Mouse (Mus musculus): ENCODE data around the gene Myh14. TPM values are rescaled to one million over a fixed set of nuclear protein-coding genes. Genes with fewer than 3 reads are reported as not detected.

The Myh14 gene
- polyA plus RNA-seq, 2 experiments: 2.5 to 3.7 TPM

- no peak overlapping the region for H3K4me2 ChIP-seq (replicated peaks; ENCODE audit: low read depth, low read length, severe bottlenecking)
- DNase-seq (ENCODE audit: low spot score): no peak
- no peak for TF ChIP-seq POLR2A (IDR thresholded peaks at IDR 0.05; ENCODE audit: borderline replicate concordance, extremely low read depth, insufficient read depth, insufficient read length)
- ATAC-seq (ENCODE audit: low FRiP score, low read depth): no peak
- no peaks in the 10 kb centered on the region for H3K4me1 ChIP-seq (ENCODE audit: control insufficient read depth, insufficient read depth, low read length)
- H3K4me3 ChIP-seq (replicated peaks; ENCODE audit: low read length): no peak overlapping the region
- H3K27me3 ChIP-seq (ENCODE audit: control insufficient read depth, insufficient read depth, low read length): no peaks in the 10 kb centered on the region
- no peak overlapping the region for H3K27ac ChIP-seq (replicated peaks; ENCODE audit: low read depth, low read length)
- no peak overlapping the region for H3K9ac ChIP-seq (ENCODE audit: low read depth, low read length, severe bottlenecking)
- H3K9me3 ChIP-seq (ENCODE audit: control insufficient read depth, low read length): no peaks in the 10 kb centered on the region
- WGBS: 36% methylated on average over 8 of the region's 8 CpGs
- H3K36me3 ChIP-seq (ENCODE audit: control insufficient read depth, insufficient read depth, low read length): no peaks in the 10 kb centered on the region
These were observed 107.4 kb downstream of the Myh14 start for GRCm38 (mm10) chr7:44563284-44563683.

GRCm38 (mm10) chr7:44560435-44561400, 109.9 kb downstream of the Myh14 start:
- WGBS: 53% methylated on average over 18 of the region's 18 CpGs
- TF ChIP-seq POLR2A (IDR thresholded peaks at IDR 0.05; ENCODE audit: borderline replicate concordance, extremely low read depth, insufficient read depth, insufficient read length): no peak
- Histone ChIP-seq H3K4me1 (ENCODE audit: control insufficient read depth, insufficient read depth, low read length) (no peaks in the 10 kb centered on the region), H3K36me3 (ENCODE audit: control insufficient read depth, insufficient read depth, low read length) (no peaks in the 10 kb centered on the region), H3K9ac (ENCODE audit: low read depth, low read length, severe bottlenecking) (no peak overlapping the region), H3K4me3 (replicated peaks; ENCODE audit: low read length) (no peak overlapping the region), H3K4me2 (replicated peaks; ENCODE audit: low read depth, low read length, severe bottlenecking) (no peak overlapping the region), H3K27me3 (ENCODE audit: control insufficient read depth, insufficient read depth, low read length) (no peaks in the 10 kb centered on the region), H3K9me3 (ENCODE audit: control insufficient read depth, low read length) (no peaks in the 10 kb centered on the region), H3K27ac (replicated peaks; ENCODE audit: low read depth, low read length) (no peak overlapping the region)
- ATAC-seq (ENCODE audit: low FRiP score, low read depth): peak; percentile 62; the same call in 1 of the 2 replicates
- DNase-seq (ENCODE audit: low spot score): peak; percentile 88

- Histone ChIP-seq H3K4me3 (replicated peaks; ENCODE audit: low read length) (no peak overlapping the region), H3K27ac (replicated peaks; ENCODE audit: low read depth, low read length) (no peak overlapping the region), H3K9me3 (ENCODE audit: control insufficient read depth, low read length) (no peaks in the 10 kb centered on the region), H3K4me1 (ENCODE audit: control insufficient read depth, insufficient read depth, low read length) (peaks cover 5% of the 10 kb centered on the region), H3K4me2 (replicated peaks; ENCODE audit: low read depth, low read length, severe bottlenecking) (no peak overlapping the region), H3K36me3 (ENCODE audit: control insufficient read depth, insufficient read depth, low read length) (no peaks in the 10 kb centered on the region), H3K27me3 (ENCODE audit: control insufficient read depth, insufficient read depth, low read length) (no peaks in the 10 kb centered on the region), H3K9ac (ENCODE audit: low read depth, low read length, severe bottlenecking) (no peak overlapping the region)
- TF ChIP-seq POLR2A (IDR thresholded peaks at IDR 0.05; ENCODE audit: borderline replicate concordance, extremely low read depth, insufficient read depth, insufficient read length): no peak
- no peak for ATAC-seq (ENCODE audit: low FRiP score, low read depth)
- no peak for DNase-seq (ENCODE audit: low spot score)
- 70% methylated on average over 2 of the region's 2 CpGs for WGBS
These were observed 113.0 kb downstream of the Myh14 start for GRCm38 (mm10) chr7:44557629-44558028.

Other genes starting within 250 kb of the Myh14 start
- gene Lrrc4b, start 241.8 kb downstream of the Myh14 start, polyA plus RNA-seq (2012; rRNA removed): 15.3 and 23.0 TPM in 2 replicates
- gene Lrrc4b, start 241.8 kb downstream of the Myh14 start, polyA plus RNA-seq (2014; fragmentation: Nextera tagmentation; extraction: Ambion mirVana): 1.6 and 1.8 TPM in 2 replicates
- gene Aspdh, start 205.5 kb downstream of the Myh14 start, polyA plus RNA-seq (2012; rRNA removed): 1.8 and 3.1 TPM in 2 replicates
- gene Aspdh, start 205.5 kb downstream of the Myh14 start, polyA plus RNA-seq (2014; fragmentation: Nextera tagmentation; extraction: Ambion mirVana): 0.37 and 0.58 TPM in 2 replicates
- 167 and 215 TPM in 2 replicates for gene Josd2, start 202.9 kb downstream of the Myh14 start, polyA plus RNA-seq (2012; rRNA removed)
- gene Josd2, start 202.9 kb downstream of the Myh14 start, polyA plus RNA-seq (2014; fragmentation: Nextera tagmentation; extraction: Ambion mirVana): 78.9 and 81.5 TPM in 2 replicates
- 182 and 265 TPM in 2 replicates for gene Emc10, start 174.3 kb downstream of the Myh14 start, polyA plus RNA-seq (2012; rRNA removed)
- 149 and 151 TPM in 2 replicates for gene Emc10, start 174.3 kb downstream of the Myh14 start, polyA plus RNA-seq (2014; fragmentation: Nextera tagmentation; extraction: Ambion mirVana)
- 19.8 and 21.5 TPM in 2 replicates for gene Fam71e1, start 174.3 kb downstream of the Myh14 start, polyA plus RNA-seq (2012; rRNA removed)
- 12.2 and 13.6 TPM in 2 replicates for gene Fam71e1, start 174.3 kb downstream of the Myh14 start, polyA plus RNA-seq (2014; fragmentation: Nextera tagmentation; extraction: Ambion mirVana)
- 0.03 TPM in 2 replicates for gene Mybpc2, start 146.2 kb downstream of the Myh14 start, polyA plus RNA-seq (2012; rRNA removed)
- gene Mybpc2, start 146.2 kb downstream of the Myh14 start, polyA plus RNA-seq (2014; fragmentation: Nextera tagmentation; extraction: Ambion mirVana): 0.06 and 0.15 TPM in 2 replicates
- 1.1 and 1.5 TPM in 2 replicates for gene Spib, start 138.8 kb downstream of the Myh14 start, polyA plus RNA-seq (2012; rRNA removed)
- 0.43 and 0.59 TPM in 2 replicates for gene Spib, start 138.8 kb downstream of the Myh14 start, polyA plus RNA-seq (2014; fragmentation: Nextera tagmentation; extraction: Ambion mirVana)
- gene Pold1, start 122.0 kb downstream of the Myh14 start, polyA plus RNA-seq (2012; rRNA removed): 102 and 133 TPM in 2 replicates
- 62.1 and 63.1 TPM in 2 replicates for gene Pold1, start 122.0 kb downstream of the Myh14 start, polyA plus RNA-seq (2014; fragmentation: Nextera tagmentation; extraction: Ambion mirVana)
- 88.9 and 117 TPM in 2 replicates for gene Nr1h2, start 116.9 kb downstream of the Myh14 start, polyA plus RNA-seq (2012; rRNA removed)
- gene Nr1h2, start 116.9 kb downstream of the Myh14 start, polyA plus RNA-seq (2014; fragmentation: Nextera tagmentation; extraction: Ambion mirVana): 63.8 and 75.9 TPM in 2 replicates
- gene Napsa, start 98.5 kb downstream of the Myh14 start, polyA plus RNA-seq (2012; rRNA removed): 1.4 and 1.5 TPM in 2 replicates
- gene Napsa, start 98.5 kb downstream of the Myh14 start, polyA plus RNA-seq (2014; fragmentation: Nextera tagmentation; extraction: Ambion mirVana): 2.2 and 2.3 TPM in 2 replicates
- gene Kcnc3, start 80.2 kb downstream of the Myh14 start, polyA plus RNA-seq (2012; rRNA removed): 2.7 and 3.8 TPM in 2 replicates
- 0.23 and 0.29 TPM in 2 replicates for gene Kcnc3, start 80.2 kb downstream of the Myh14 start, polyA plus RNA-seq (2014; fragmentation: Nextera tagmentation; extraction: Ambion mirVana)
- not detected in 2 replicates for gene Izumo2, start 37.9 kb upstream of the Myh14 start, polyA plus RNA-seq (2012; rRNA removed)
- not detected in 2 replicates for gene Izumo2, start 37.9 kb upstream of the Myh14 start, polyA plus RNA-seq (2014; fragmentation: Nextera tagmentation; extraction: Ambion mirVana)
- gene Vrk3, start 77.6 kb upstream of the Myh14 start, polyA plus RNA-seq (2012; rRNA removed): 39.9 and 44.6 TPM in 2 replicates
- gene Vrk3, start 77.6 kb upstream of the Myh14 start, polyA plus RNA-seq (2014; fragmentation: Nextera tagmentation; extraction: Ambion mirVana): 28.8 and 30.9 TPM in 2 replicates
- 1.1 and 1.6 TPM in 2 replicates for gene Zfp473, start 80.2 kb upstream of the Myh14 start, polyA plus RNA-seq (2012; rRNA removed)
- gene Zfp473, start 80.2 kb upstream of the Myh14 start, polyA plus RNA-seq (2014; fragmentation: Nextera tagmentation; extraction: Ambion mirVana): 1.4 and 1.7 TPM in 2 replicates
- 92.5 and 133 TPM in 2 replicates for gene Nup62, start 145.2 kb upstream of the Myh14 start, polyA plus RNA-seq (2012; rRNA removed)
- gene Nup62, start 145.2 kb upstream of the Myh14 start, polyA plus RNA-seq (2014; fragmentation: Nextera tagmentation; extraction: Ambion mirVana): 53.0 and 53.9 TPM in 2 replicates
- gene Il4i1, start 145.5 kb upstream of the Myh14 start, polyA plus RNA-seq (2012; rRNA removed): 0.87 and 1.0 TPM in 2 replicates
- 1.6 and 2.5 TPM in 2 replicates for gene Il4i1, start 145.5 kb upstream of the Myh14 start, polyA plus RNA-seq (2014; fragmentation: Nextera tagmentation; extraction: Ambion mirVana)
- 47.9 and 69.8 TPM in 2 replicates for gene Atf5, start 145.8 kb upstream of the Myh14 start, polyA plus RNA-seq (2012; rRNA removed)
- 3.1 and 3.7 TPM in 2 replicates for gene Atf5, start 145.8 kb upstream of the Myh14 start, polyA plus RNA-seq (2014; fragmentation: Nextera tagmentation; extraction: Ambion mirVana)
- gene Akt1s1, start 178.1 kb upstream of the Myh14 start, polyA plus RNA-seq (2012; rRNA removed): 179 and 270 TPM in 2 replicates
- 66.1 and 70.5 TPM in 2 replicates for gene Akt1s1, start 178.1 kb upstream of the Myh14 start, polyA plus RNA-seq (2014; fragmentation: Nextera tagmentation; extraction: Ambion mirVana)
- 86.0 and 103 TPM in 2 replicates for gene Tbc1d17, start 178.2 kb upstream of the Myh14 start, polyA plus RNA-seq (2012; rRNA removed)
- 76.0 and 81.7 TPM in 2 replicates for gene Tbc1d17, start 178.2 kb upstream of the Myh14 start, polyA plus RNA-seq (2014; fragmentation: Nextera tagmentation; extraction: Ambion mirVana)
- 28.7 and 32.0 TPM in 2 replicates for gene Pnkp, start 186.3 kb upstream of the Myh14 start, polyA plus RNA-seq (2012; rRNA removed)
- gene Pnkp, start 186.3 kb upstream of the Myh14 start, polyA plus RNA-seq (2014; fragmentation: Nextera tagmentation; extraction: Ambion mirVana): 23.8 and 26.6 TPM in 2 replicates
- 751 and 1,065 TPM in 2 replicates for gene Ptov1, start 198.9 kb upstream of the Myh14 start, polyA plus RNA-seq (2012; rRNA removed)
- gene Ptov1, start 198.9 kb upstream of the Myh14 start, polyA plus RNA-seq (2014; fragmentation: Nextera tagmentation; extraction: Ambion mirVana): 471 and 513 TPM in 2 replicates
- gene Med25, start 221.9 kb upstream of the Myh14 start, polyA plus RNA-seq (2012; rRNA removed): 142 and 181 TPM in 2 replicates
- 69.1 and 73.5 TPM in 2 replicates for gene Med25, start 221.9 kb upstream of the Myh14 start, polyA plus RNA-seq (2014; fragmentation: Nextera tagmentation; extraction: Ambion mirVana)
- gene Fuz, start 225.2 kb upstream of the Myh14 start, polyA plus RNA-seq (2012; rRNA removed): 48.7 and 72.6 TPM in 2 replicates
- 21.7 and 25.0 TPM in 2 replicates for gene Fuz, start 225.2 kb upstream of the Myh14 start, polyA plus RNA-seq (2014; fragmentation: Nextera tagmentation; extraction: Ambion mirVana)

Measured in limb, embryonic 14.5 days (tissue).